Mouse (Mus musculus) left cerebral cortex, postnatal 25 days (tissue): ENCODE measurements around the gene Ctsh. TPM values are rescaled to one million over a fixed set of nuclear protein-coding genes. Genes with fewer than 3 reads are reported as not detected.
"Not testable (repeated sequence)": the region's sequence is repeated elsewhere in the genome, so short reads cannot be mapped to it uniquely, and the experiment has no call there.

Experiments
- DNase-seq, 2 experiments: peaks; one replicate each; pipeline ENCODE4 v3.0.0; 2022; ENCODE audit warnings: low spot score in 2 of 2, mixed read lengths in 1 of 2
- intact Hi-C: fragments of 180-260 bp; cut with DNase I; formaldehyde crosslinking; loops from one replicate; pipeline ENCODE4 v1.15.1; 2025
- total RNA-seq, 2 experiments: library from RNA; stranded (reverse); gene quantifications; 2 replicates each; pipeline ENCODE4 v1.2.3; 2021

Ctsh gene
- total RNA-seq, 2 experiments from 2014 or later = 20.5 TPM

- no peak for DNase-seq
- intact Hi-C loops = no loop called here
These were observed 1.5 kb downstream of the Ctsh start for GRCm38 (mm10) chr9:90055409-90055808.

GRCm38 (mm10) chr9:90055911-90056310, 2.0 kb downstream of the Ctsh start:
- DNase-seq = no peak
- intact Hi-C loops = no loop called here

- intact Hi-C loops = no loop called here
- no peak for DNase-seq
These were observed 2.8 kb downstream of the Ctsh start for GRCm38 (mm10) chr9:90056716-90057115.

GRCm38 (mm10) chr9:90059828-90060573, 6.0 kb downstream of the Ctsh start:
- intact Hi-C loops = no loop called here
- no peak for DNase-seq

GRCm38 (mm10) chr9:90060574-90060875, 6.6 kb downstream of the Ctsh start:
- no peak for DNase-seq
- intact Hi-C loops = no loop called here

GRCm38 (mm10) chr9:90060932-90061331, 7.0 kb downstream of the Ctsh start:
- intact Hi-C loops = not testable (repeated sequence)

GRCm38 (mm10) chr9:90067341-90067740, 13.4 kb downstream of the Ctsh start:
- no peak for DNase-seq
- intact Hi-C loops = no loop called here

More at GRCm38 (mm10) chr9:90060932-90061331, 7.0 kb downstream of the Ctsh start:
- not testable (repeated sequence) for DNase-seq

- DNase-seq = no peak
These were observed 14.8 kb downstream of the Ctsh start for GRCm38 (mm10) chr9:90068786-90069185.

GRCm38 (mm10) chr9:90069485-90069884, 15.5 kb downstream of the Ctsh start:
- no peak for DNase-seq
- intact Hi-C loops = no loop called here

More at GRCm38 (mm10) chr9:90068786-90069185, 14.8 kb downstream of the Ctsh start:
- intact Hi-C loops = no loop called here

GRCm38 (mm10) chr9:90070174-90070573, 16.2 kb downstream of the Ctsh start:
- intact Hi-C loops = no loop called here
- no peak for DNase-seq

- intact Hi-C loops = loop anchor here (5.0 kb wide), 1 partner anchor 98 kb away; no protein-coding TSS in a partner anchor
- no peak for DNase-seq
These were observed 21.4 kb downstream of the Ctsh start for GRCm38 (mm10) chr9:90075336-90075735.

- intact Hi-C loops = loop anchor here (5.0 kb wide), 1 partner anchor 99 kb away; no protein-coding TSS in a partner anchor
- no peak for DNase-seq
These were observed 22.2 kb downstream of the Ctsh start for GRCm38 (mm10) chr9:90076131-90076530.

GRCm38 (mm10) chr9:90076849-90077461, 23.0 kb downstream of the Ctsh start:
- DNase-seq = peak; percentile 53 to 57
- intact Hi-C loops = loop anchor here (5.0 kb wide), 1 partner anchor 100 kb away; no protein-coding TSS in a partner anchor

GRCm38 (mm10) chr9:90081961-90082360, 28.0 kb downstream of the Ctsh start:
- intact Hi-C loops, DNase-seq: not testable (repeated sequence)

GRCm38 (mm10) chr9:90082992-90083391, 29.0 kb downstream of the Ctsh start:
- no peak for DNase-seq
- intact Hi-C loops = no loop called here

- DNase-seq = no peak
- intact Hi-C loops = no loop called here
These were observed 30.2 kb downstream of the Ctsh start for GRCm38 (mm10) chr9:90084152-90084551.

GRCm38 (mm10) chr9:90084766-90085468, 31.0 kb downstream of the Ctsh start:
- intact Hi-C loops = no loop called here
- DNase-seq = no peak

GRCm38 (mm10) chr9:90087906-90088485, 34.0 kb downstream of the Ctsh start:
- intact Hi-C loops = no loop called here
- DNase-seq = no peak

GRCm38 (mm10) chr9:90089339-90090104, 35.6 kb downstream of the Ctsh start:
- intact Hi-C loops = no loop called here

More at GRCm38 (mm10) chr9:90089339-90090104, 35.6 kb downstream of the Ctsh start:
- no peak for DNase-seq
